Mouse (Mus musculus) olfactory bulb, adult 2 months (tissue): Measurements from ENCODE around the gene Tsx.

Experiments used
- CTCF ChIP-seq: fragments of 200-500 bp; IDR thresholded peaks from 2 replicates; pipeline ENCODE4 v1.5.1; 2012; ENCODE audit warnings: low read depth, mild to moderate bottlenecking, low read length, moderate library complexity; ENCODE audit not compliant: insufficient read depth
- POLR2A ChIP-seq: fragments of 200-500 bp; IDR thresholded peaks from 2 replicates; pipeline ENCODE4 v1.6.1; 2012; ENCODE audit warnings: mild to moderate bottlenecking, low read depth, low read length, moderate library complexity; ENCODE audit not compliant: insufficient read depth

DNA sequence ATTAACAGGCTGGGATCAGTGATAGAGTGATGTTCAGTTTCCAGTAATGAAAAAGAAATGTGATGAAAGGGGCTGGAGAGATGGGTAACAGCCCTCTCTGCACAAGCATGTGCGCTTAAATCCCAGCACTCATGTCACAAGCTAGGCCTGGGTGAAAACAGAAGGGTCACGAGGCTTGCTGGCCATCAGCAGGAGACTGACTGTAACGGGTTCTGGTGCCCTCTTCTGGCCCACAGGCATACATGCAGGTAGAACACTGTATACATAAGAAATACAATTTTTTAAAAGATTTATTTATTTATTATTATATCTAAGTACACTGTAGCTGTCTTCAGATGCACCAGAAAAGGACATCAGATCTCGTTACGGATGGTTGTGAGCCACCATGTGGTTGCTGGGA lies 40.0 kb upstream of the Tsx start:
- TF ChIP-seq POLR2A, result no peak
- TF ChIP-seq CTCF, result no peak
